Mouse (Mus musculus) hindbrain, embryonic 12.5 days (tissue): Measurements from ENCODE around the gene Krt31. TPM values are rescaled to one million over a fixed set of nuclear protein-coding genes. Genes with fewer than 3 reads are reported as not detected.

Source experiments
- ATAC-seq: fragments of 200-750 bp; cut with Nextera tagmentation; 2 replicates; pipeline ENCODE4 v1.8.0; 2017; ENCODE audit warnings: moderate TSS enrichment; ENCODE audit not compliant: low FRiP score
- H3K27ac ChIP-seq: fragments of 300-500 bp; sonication (generic); 2 replicates; pipeline ENCODE4 v1.5.1; 2016; ENCODE audit warnings: mild to moderate bottlenecking
- H3K27me3 ChIP-seq: fragments of 300-500 bp; sonication (generic); 2 replicates; pipeline ENCODE4 v1.6.1; 2016; ENCODE audit warnings: mild to moderate bottlenecking
- H3K36me3 ChIP-seq: fragments of 300-500 bp; sonication (generic); 2 replicates; pipeline ENCODE4 v1.6.1; 2016; ENCODE audit warnings: mild to moderate bottlenecking
- H3K4me1 ChIP-seq: fragments of 300-500 bp; sonication (generic); 2 replicates; pipeline ENCODE4 v1.6.1; 2016
- H3K4me2 ChIP-seq: fragments of 300-500 bp; sonication (generic); replicated peaks from 2 replicates; pipeline ENCODE4 v1.6.1; 2016; ENCODE audit warnings: mild to moderate bottlenecking
- H3K4me3 ChIP-seq: fragments of 300-500 bp; sonication (generic); 2 replicates; pipeline ENCODE4 v1.5.1; 2016; ENCODE audit warnings: mild to moderate bottlenecking
- H3K9ac ChIP-seq: fragments of 300-500 bp; sonication (generic); 2 replicates; pipeline ENCODE4 v1.6.1; 2016; ENCODE audit warnings: mild to moderate bottlenecking, moderate library complexity
- H3K9me3 ChIP-seq: fragments of 300-500 bp; sonication (generic); replicated peaks from 2 replicates; pipeline ENCODE4 v1.6.1; 2016; ENCODE audit warnings: mild to moderate bottlenecking
- WGBS: fragments of 180-500 bp; shearing (Covaris S2); methylation state at CpG from one replicate; pipeline ENCODE4 v1.1.7; 2016; 5-methylcytosine and 5-hydroxymethylcytosine counted together
- polyA plus RNA-seq: library from polyadenylated mRNA; unstranded; fragments of >200 nt; fragmentation: Nextera tagmentation; extraction: Ambion mirVana; gene quantifications from 2 replicates; pipeline ENCODE4 v1.2.1, GENCODE M21; 2016

Krt31 gene
- polyA plus RNA-seq: not detected in 2 replicates

- no peak within 1 kb of the TSS for H3K4me3 ChIP-seq
- no peaks in the 10 kb centered on the region for H3K9me3 ChIP-seq
- no peaks in the 10 kb centered on the region for H3K27me3 ChIP-seq
- no peak within 1 kb of the TSS for H3K4me2 ChIP-seq
- H3K9ac ChIP-seq: no peak within 1 kb of the TSS
- no peaks in the 10 kb centered on the region for H3K4me1 ChIP-seq
- 88% methylated on average over 3 of the region's 3 CpGs for WGBS
- ATAC-seq: no peak
- no peaks in the 10 kb centered on the region for H3K36me3 ChIP-seq
- H3K27ac ChIP-seq: no peak within 1 kb of the TSS
Measured at GRCm38 (mm10) chr11:100050451-100050850, at the start of gene Krt31. Gene Krt31 (minus strand): TSS chr11:100050551.

GRCm38 (mm10) chr11:100097819-100098218, 47.5 kb upstream of the Krt31 start:
- Histone ChIP-seq H3K4me1 (peaks cover 10% of the 10 kb centered on the region), H3K36me3 (no peaks in the 10 kb centered on the region), H3K27me3 (no peaks in the 10 kb centered on the region), H3K4me2 (no peak overlapping the region), H3K9ac (no peak overlapping the region), H3K9me3 (no peaks in the 10 kb centered on the region), H3K4me3 (no peak overlapping the region), H3K27ac (no peak overlapping the region)
- 76% methylated on average over 9 of the region's 9 CpGs for WGBS
- no peak for ATAC-seq

- Histone ChIP-seq H3K4me1 (peaks cover 10% of the 10 kb centered on the region), H3K9me3 (no peaks in the 10 kb centered on the region), H3K27ac (no peak within 1 kb of the TSS), H3K4me2 (no peak within 1 kb of the TSS), H3K9ac (no peak within 1 kb of the TSS), H3K27me3 (no peaks in the 10 kb centered on the region), H3K4me3 (no peak within 1 kb of the TSS), H3K36me3 (no peaks in the 10 kb centered on the region)
- ATAC-seq: no peak
- WGBS: 90% methylated on average over 9 of the region's 9 CpGs
Measured at GRCm38 (mm10) chr11:100096141-100096540, 45.8 kb upstream of the Krt31 start, which contains the start of gene Krt35. Gene Krt35 (minus strand): TSS chr11:100096241.

- no peaks in the 10 kb centered on the region for H3K27me3 ChIP-seq
- H3K9me3 ChIP-seq: no peaks in the 10 kb centered on the region
- no peak for ATAC-seq
- H3K27ac ChIP-seq: no peak overlapping the region
- H3K4me2 ChIP-seq: no peak overlapping the region
- 70% methylated on average over 7 of the region's 7 CpGs for WGBS
- H3K36me3 ChIP-seq: no peaks in the 10 kb centered on the region
- no peak overlapping the region for H3K9ac ChIP-seq
- H3K4me3 ChIP-seq: no peak overlapping the region
- H3K4me1 ChIP-seq: no peaks in the 10 kb centered on the region
Measured at GRCm38 (mm10) chr11:100088378-100089025, 38.2 kb upstream of the Krt31 start.

GRCm38 (mm10) chr11:100087861-100088260, 37.5 kb upstream of the Krt31 start, which contains the start of gene Krt32:
Gene Krt32 (minus strand): TSS chr11:100088226.
- Histone ChIP-seq H3K4me2 (no peak within 1 kb of the TSS), H3K4me3 (no peak within 1 kb of the TSS), H3K4me1 (no peaks in the 10 kb centered on the region), H3K9me3 (no peaks in the 10 kb centered on the region), H3K27ac (no peak within 1 kb of the TSS), H3K9ac (no peak within 1 kb of the TSS), H3K36me3 (no peaks in the 10 kb centered on the region), H3K27me3 (no peaks in the 10 kb centered on the region)
- WGBS: 98% methylated on average over 10 of the region's 10 CpGs
- no peak for ATAC-seq

GRCm38 (mm10) chr11:100073873-100074272, 23.5 kb upstream of the Krt31 start:
- no peak overlapping the region for H3K27ac ChIP-seq
- no peak overlapping the region for H3K9ac ChIP-seq
- H3K4me1 ChIP-seq: no peaks in the 10 kb centered on the region
- no peaks in the 10 kb centered on the region for H3K36me3 ChIP-seq
- no peak overlapping the region for H3K4me2 ChIP-seq
- no peaks in the 10 kb centered on the region for H3K27me3 ChIP-seq
- H3K4me3 ChIP-seq: no peak overlapping the region
- ATAC-seq: no peak
- no peaks in the 10 kb centered on the region for H3K9me3 ChIP-seq
- 66% methylated on average over 1 of the region's 1 CpGs for WGBS

GRCm38 (mm10) chr11:100067293-100068036, 17.1 kb upstream of the Krt31 start:
- Histone ChIP-seq H3K4me1 (no peaks in the 10 kb centered on the region), H3K36me3 (no peaks in the 10 kb centered on the region), H3K9me3 (no peaks in the 10 kb centered on the region), H3K27ac (no peak overlapping the region), H3K27me3 (no peaks in the 10 kb centered on the region), H3K4me2 (no peak overlapping the region), H3K4me3 (no peak overlapping the region), H3K9ac (no peak overlapping the region)
- 78% methylated on average over 17 of the region's 17 CpGs for WGBS
- no peak for ATAC-seq

GRCm38 (mm10) chr11:100066236-100067010, 16.1 kb upstream of the Krt31 start:
- H3K27ac ChIP-seq: no peak overlapping the region
- H3K4me3 ChIP-seq: no peak overlapping the region
- H3K36me3 ChIP-seq: no peaks in the 10 kb centered on the region
- no peak for ATAC-seq
- H3K4me2 ChIP-seq: no peak overlapping the region
- WGBS: 69% methylated on average over 12 of the region's 12 CpGs
- no peaks in the 10 kb centered on the region for H3K4me1 ChIP-seq
- H3K9ac ChIP-seq: no peak overlapping the region
- no peaks in the 10 kb centered on the region for H3K9me3 ChIP-seq
- no peaks in the 10 kb centered on the region for H3K27me3 ChIP-seq

GRCm38 (mm10) chr11:100058875-100059274, 8.5 kb upstream of the Krt31 start:
- H3K9ac ChIP-seq: no peak overlapping the region
- 74% methylated on average over 8 of the region's 8 CpGs for WGBS
- H3K9me3 ChIP-seq: no peaks in the 10 kb centered on the region
- no peak overlapping the region for H3K27ac ChIP-seq
- no peaks in the 10 kb centered on the region for H3K36me3 ChIP-seq
- H3K4me3 ChIP-seq: no peak overlapping the region
- no peaks in the 10 kb centered on the region for H3K27me3 ChIP-seq
- no peaks in the 10 kb centered on the region for H3K4me1 ChIP-seq
- H3K4me2 ChIP-seq: no peak overlapping the region
- no peak for ATAC-seq

GRCm38 (mm10) chr11:100055686-100056655, 5.6 kb upstream of the Krt31 start:
- no peaks in the 10 kb centered on the region for H3K27me3 ChIP-seq
- no peak overlapping the region for H3K4me3 ChIP-seq
- H3K4me1 ChIP-seq: no peaks in the 10 kb centered on the region
- no peak overlapping the region for H3K27ac ChIP-seq
- no peaks in the 10 kb centered on the region for H3K9me3 ChIP-seq
- no peak overlapping the region for H3K9ac ChIP-seq
- WGBS: 80% methylated on average over 9 of the region's 9 CpGs
- no peak overlapping the region for H3K4me2 ChIP-seq
- no peak for ATAC-seq
- H3K36me3 ChIP-seq: no peaks in the 10 kb centered on the region

- Histone ChIP-seq H3K4me1 (no peaks in the 10 kb centered on the region), H3K4me2 (no peak overlapping the region), H3K36me3 (no peaks in the 10 kb centered on the region), H3K9me3 (no peaks in the 10 kb centered on the region), H3K27ac (no peak overlapping the region), H3K9ac (no peak overlapping the region), H3K27me3 (no peaks in the 10 kb centered on the region), H3K4me3 (no peak overlapping the region)
- ATAC-seq: no peak
- 88% methylated on average over 2 of the region's 2 CpGs for WGBS
Measured at GRCm38 (mm10) chr11:100047193-100047592, 3.2 kb downstream of the Krt31 start.
